Mouse (Mus musculus): Measurements from ENCODE around the gene Camkmt. TPM values are rescaled to one million over a fixed set of nuclear protein-coding genes. Genes with fewer than 3 reads are reported as not detected.

Gene Camkmt
- total RNA-seq, 2 experiments from 2014 or later, result 6.2 TPM; not detected in 1

DNA sequence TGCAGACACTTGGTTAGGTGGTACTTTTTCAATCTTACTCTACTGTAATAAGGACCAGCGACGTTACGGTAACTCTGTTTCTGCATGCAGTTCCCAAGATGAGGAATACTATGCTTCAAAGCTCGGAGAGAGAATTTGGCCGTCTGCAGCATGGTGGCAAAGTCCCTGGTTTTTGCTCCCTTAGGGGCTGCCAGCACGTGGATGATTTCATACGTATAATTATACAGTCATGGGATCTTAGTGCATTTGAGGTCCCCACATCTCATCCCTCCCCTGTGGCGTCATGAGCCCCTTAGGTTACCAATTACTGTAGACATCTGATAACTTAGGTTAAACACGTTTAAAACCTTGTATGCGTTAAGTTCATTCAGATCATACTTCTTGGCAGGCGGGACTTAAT lies 2.0 kb upstream of the Camkmt start:
- ATAC-seq (replicated peaks; ENCODE audit: low FRiP score, poor library complexity, severe bottlenecking), result no peak

GRCm38 (mm10) chr17:85089011-85089410 lies 1.3 kb upstream of the Camkmt start:
- no peak for ATAC-seq (replicated peaks; ENCODE audit: low FRiP score, poor library complexity, severe bottlenecking)

DNA sequence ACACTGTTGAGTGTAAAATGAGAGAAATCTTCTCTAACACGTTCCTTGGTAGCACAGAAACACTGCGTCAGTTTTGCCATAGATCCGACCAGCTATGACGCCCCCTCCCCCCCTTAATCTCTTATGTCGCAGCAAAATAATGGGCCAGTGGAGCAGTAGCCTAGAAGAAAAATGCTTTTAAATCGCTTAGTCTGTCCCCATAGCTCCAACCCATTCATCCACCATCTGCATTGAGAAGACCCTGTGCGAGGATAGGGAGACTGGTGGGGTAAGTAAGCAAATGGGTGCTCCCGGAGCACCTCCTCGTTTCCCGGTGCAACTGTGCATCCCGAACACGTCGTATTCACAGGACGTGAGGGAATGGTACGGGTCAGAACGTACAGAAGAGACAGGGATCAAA lies 731 bp upstream of the Camkmt start:
- ATAC-seq (replicated peaks; ENCODE audit: low FRiP score, poor library complexity, severe bottlenecking), result no peak

- ATAC-seq (replicated peaks; ENCODE audit: low FRiP score, poor library complexity, severe bottlenecking), result no peak
Measured at GRCm38 (mm10) chr17:85091762-85092161, 1.4 kb downstream of the Camkmt start.

GRCm38 (mm10) chr17:85096396-85096795 lies 6.0 kb downstream of the Camkmt start:
- ATAC-seq (replicated peaks; ENCODE audit: low FRiP score, poor library complexity, severe bottlenecking), result no peak

GRCm38 (mm10) chr17:85098677-85099323 lies 8.4 kb downstream of the Camkmt start:
- peak; percentile 85 for ATAC-seq (replicated peaks; ENCODE audit: low FRiP score, poor library complexity, severe bottlenecking)

DNA sequence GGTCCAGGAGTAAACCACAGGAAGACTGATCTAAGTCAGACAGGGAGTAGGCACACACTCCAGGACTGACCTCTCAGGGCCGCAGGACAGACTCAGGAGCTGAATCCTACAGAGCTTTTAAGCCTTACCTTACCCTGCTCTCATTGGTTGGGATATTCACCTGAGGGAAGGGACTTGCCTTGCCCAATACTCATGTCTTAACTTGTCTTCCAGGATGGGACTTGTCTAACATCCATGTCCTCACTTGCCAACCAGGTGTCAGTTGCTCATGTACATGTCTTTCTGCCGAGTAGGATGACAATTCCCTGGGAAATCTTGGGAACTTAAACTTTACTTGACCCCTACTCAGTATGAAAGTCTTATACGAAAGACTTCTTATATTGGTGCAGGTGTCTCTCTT lies 9.9 kb downstream of the Camkmt start:
- no peak for ATAC-seq (replicated peaks; ENCODE audit: low FRiP score, poor library complexity, severe bottlenecking)

GRCm38 (mm10) chr17:85101751-85102150 lies 11.4 kb downstream of the Camkmt start:
- ATAC-seq (replicated peaks; ENCODE audit: low FRiP score, poor library complexity, severe bottlenecking), result no peak

DNA sequence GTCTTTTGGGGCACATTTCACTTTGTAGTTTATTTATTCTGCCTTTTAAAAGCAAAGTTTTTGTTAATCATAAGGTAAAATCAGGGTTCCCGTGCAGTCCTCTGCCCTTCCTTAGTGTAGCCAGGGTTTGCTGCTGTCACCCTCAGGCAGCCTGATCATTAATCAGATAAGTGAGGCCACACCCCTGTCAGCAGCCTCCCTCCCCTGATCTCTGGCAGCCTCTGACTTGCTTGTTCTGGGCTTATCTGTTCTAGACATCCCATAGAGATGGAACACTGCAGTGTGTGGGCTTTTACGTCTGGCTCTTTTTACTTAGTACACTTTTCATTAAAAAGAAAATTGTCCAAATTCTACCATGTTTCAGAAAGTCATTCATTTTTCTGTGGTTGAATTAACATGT lies 13.0 kb downstream of the Camkmt start:
- ATAC-seq (replicated peaks; ENCODE audit: low FRiP score, poor library complexity, severe bottlenecking), result peak; percentile 70; the same call in 1 of the 2 replicates

GRCm38 (mm10) chr17:85110640-85111039 lies 20.3 kb downstream of the Camkmt start:
- ATAC-seq (replicated peaks; ENCODE audit: low FRiP score, poor library complexity, severe bottlenecking), result no peak

GRCm38 (mm10) chr17:85113441-85113840 lies 23.1 kb downstream of the Camkmt start:
- no peak for ATAC-seq (replicated peaks; ENCODE audit: low FRiP score, poor library complexity, severe bottlenecking)

GRCm38 (mm10) chr17:85116643-85117042 lies 26.3 kb downstream of the Camkmt start:
- no peak for ATAC-seq (replicated peaks; ENCODE audit: low FRiP score, poor library complexity, severe bottlenecking)

GRCm38 (mm10) chr17:85138393-85138792 lies 48.0 kb downstream of the Camkmt start:
- ATAC-seq (replicated peaks; ENCODE audit: low FRiP score, poor library complexity, severe bottlenecking), result no peak

- no peak for ATAC-seq (replicated peaks; ENCODE audit: low FRiP score, poor library complexity, severe bottlenecking)
Measured at GRCm38 (mm10) chr17:85141621-85142020, 51.3 kb downstream of the Camkmt start.

GRCm38 (mm10) chr17:85142495-85143111 lies 52.3 kb downstream of the Camkmt start:
- no peak for ATAC-seq (replicated peaks; ENCODE audit: low FRiP score, poor library complexity, severe bottlenecking)

- no peak for ATAC-seq (replicated peaks; ENCODE audit: low FRiP score, poor library complexity, severe bottlenecking)
Measured at GRCm38 (mm10) chr17:85144141-85144540, 53.8 kb downstream of the Camkmt start.

- ATAC-seq (replicated peaks; ENCODE audit: low FRiP score, poor library complexity, severe bottlenecking), result no peak
Measured at GRCm38 (mm10) chr17:85148348-85148747, 58.0 kb downstream of the Camkmt start.

DNA sequence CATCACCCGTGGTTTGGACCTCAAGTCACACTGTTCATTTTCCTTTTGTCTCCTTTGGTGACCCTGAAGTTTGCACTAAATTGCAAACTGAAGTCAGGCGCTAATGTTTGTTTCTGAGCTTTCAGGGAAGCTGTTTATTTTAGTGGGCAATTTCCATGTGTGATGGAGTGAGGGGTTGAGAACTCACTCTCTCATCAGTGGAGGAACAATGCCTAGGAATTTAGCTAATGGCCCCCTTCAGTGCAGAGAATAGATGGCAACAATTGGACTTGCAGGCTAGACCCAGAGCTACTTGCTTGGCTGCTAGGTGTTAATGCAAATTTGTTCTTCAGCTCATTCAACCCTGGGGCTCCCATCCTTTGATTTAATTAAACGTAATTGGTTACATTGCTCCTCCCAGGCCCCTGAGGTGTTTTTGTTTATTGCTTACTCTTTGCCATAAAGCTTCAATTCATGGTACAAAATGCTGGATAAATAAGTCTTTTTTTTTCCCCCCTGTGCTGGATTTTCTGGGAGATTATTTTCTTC lies 58.9 kb downstream of the Camkmt start:
- ATAC-seq (replicated peaks; ENCODE audit: low FRiP score, poor library complexity, severe bottlenecking), result no peak

- ATAC-seq (replicated peaks; ENCODE audit: low FRiP score, poor library complexity, severe bottlenecking), result no peak
Measured at GRCm38 (mm10) chr17:85151264-85151663, 60.9 kb downstream of the Camkmt start.

GRCm38 (mm10) chr17:85158202-85158601 lies 67.8 kb downstream of the Camkmt start:
- no peak for ATAC-seq (replicated peaks; ENCODE audit: low FRiP score, poor library complexity, severe bottlenecking)

DNA sequence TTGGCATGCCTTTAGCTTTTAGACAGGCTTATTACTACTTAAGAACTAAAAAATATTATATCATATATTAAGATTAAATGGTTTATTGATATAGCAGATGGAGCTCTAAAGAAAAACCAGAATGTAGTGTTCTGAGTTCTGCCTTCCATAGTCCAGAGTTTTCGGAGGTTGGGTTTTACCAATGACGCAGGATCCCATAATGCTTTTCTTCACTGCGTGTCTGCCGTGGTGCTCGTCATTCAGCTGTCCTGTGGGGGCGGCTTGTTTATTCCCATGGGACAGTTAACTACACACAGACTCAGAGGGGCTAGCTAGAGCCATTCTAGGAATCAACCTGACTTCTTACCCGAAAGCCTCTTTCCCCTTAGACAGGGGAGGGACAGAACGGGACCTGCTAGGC lies 69.2 kb downstream of the Camkmt start:
- no peak for ATAC-seq (replicated peaks; ENCODE audit: low FRiP score, poor library complexity, severe bottlenecking)
